Mouse (Mus musculus) 3134 (cell line): ENCODE data around the gene Iqschfp.

Experiments used
- DNase-seq: peaks from one replicate; pipeline ENCODE4 v3.0.0-alpha.2; 2011; ENCODE audit warnings: low spot score; ENCODE audit not compliant: insufficient read length; ENCODE audit errors: extremely low read depth

Gene Iqschfp

DNA sequence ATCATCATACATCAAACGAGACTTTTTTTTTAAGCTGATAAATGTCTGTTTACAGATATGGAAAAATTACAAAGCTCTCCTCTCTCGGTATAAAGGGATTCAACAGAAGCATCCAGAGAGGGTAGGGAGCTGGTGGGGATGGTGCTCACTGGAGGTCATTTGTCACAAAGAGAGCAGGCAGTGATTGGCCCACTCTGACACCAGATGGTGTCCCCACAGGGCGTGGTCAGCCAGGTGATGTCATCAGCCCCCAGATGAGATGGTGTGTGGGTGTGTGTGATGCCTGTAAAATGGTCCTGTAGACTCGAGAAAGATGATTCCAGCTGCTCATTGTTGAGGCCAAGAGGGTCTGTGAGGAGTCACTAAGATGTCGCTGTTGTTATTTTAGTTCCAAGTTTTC is 727.1 kb downstream of the Iqschfp start:
- DNase-seq = no peak

DNA sequence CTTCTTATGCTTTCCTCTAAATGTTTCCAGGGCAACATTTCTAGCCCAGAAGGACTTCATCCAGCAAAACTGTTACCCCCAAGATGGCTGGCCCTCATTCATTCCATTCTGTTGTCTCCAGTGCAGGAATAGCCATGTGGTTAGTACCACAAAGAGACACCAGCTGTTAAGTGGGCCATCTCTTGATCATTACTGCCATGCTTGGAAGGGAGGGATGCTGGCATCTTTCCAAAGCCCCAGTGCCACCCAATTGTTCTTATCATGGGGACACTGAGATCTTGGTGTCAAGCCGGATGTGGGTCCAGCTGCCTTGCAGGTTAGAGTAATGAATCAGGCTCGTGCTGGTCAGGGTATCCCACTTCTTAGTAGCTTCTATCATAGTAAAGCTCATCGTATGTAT is 729.9 kb downstream of the Iqschfp start:
- no peak for DNase-seq

- no peak for DNase-seq
These were observed 731.0 kb downstream of the Iqschfp start for GRCm38 (mm10) chr3:68623036-68623435.

DNA sequence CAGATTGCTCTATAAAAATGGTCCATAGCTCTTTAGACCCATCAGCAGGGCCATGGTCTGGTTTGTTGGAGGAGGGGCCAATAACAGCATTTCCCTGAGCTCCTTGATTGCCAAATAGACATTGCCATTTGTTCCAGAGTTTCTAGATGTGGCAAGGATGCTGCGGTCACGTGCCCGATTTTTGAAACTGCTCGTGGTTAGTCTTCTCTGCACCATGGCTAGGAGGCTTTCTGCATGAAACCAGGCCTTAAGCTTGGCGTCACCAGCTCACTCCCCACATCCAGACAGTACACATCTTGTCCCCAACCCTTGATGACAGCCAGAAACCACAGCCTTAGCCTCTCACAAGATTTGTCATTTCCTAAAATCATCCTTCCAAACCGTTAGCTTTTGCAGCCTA is 732.4 kb downstream of the Iqschfp start:
- DNase-seq = no peak

GRCm38 (mm10) chr3:68630261-68630660 is 738.2 kb downstream of the Iqschfp start:
- DNase-seq = no peak

- DNase-seq = no peak
These were observed 738.8 kb downstream of the Iqschfp start for GRCm38 (mm10) chr3:68630821-68631220.

- no peak for DNase-seq
These were observed 740.7 kb downstream of the Iqschfp start for GRCm38 (mm10) chr3:68632714-68633113.

DNA sequence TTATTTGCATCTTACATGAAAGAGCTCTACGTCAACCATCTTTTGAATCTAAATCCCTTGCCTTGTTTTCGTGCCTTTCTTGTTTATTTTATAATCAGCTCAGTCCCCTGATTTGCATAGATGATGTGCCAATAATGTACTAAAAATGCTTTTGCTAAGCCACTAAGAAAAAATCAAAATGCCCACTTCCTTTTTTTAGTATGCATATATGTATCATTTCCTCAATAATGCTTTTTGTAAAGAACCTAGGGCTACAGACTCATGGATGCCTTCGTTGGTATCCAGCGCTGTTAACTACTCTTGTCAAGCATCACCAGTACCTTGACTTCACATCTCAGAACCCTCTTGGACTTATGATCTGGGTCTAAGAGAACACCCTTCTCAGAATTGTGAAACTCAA is 741.5 kb downstream of the Iqschfp start:
- no peak for DNase-seq

DNA sequence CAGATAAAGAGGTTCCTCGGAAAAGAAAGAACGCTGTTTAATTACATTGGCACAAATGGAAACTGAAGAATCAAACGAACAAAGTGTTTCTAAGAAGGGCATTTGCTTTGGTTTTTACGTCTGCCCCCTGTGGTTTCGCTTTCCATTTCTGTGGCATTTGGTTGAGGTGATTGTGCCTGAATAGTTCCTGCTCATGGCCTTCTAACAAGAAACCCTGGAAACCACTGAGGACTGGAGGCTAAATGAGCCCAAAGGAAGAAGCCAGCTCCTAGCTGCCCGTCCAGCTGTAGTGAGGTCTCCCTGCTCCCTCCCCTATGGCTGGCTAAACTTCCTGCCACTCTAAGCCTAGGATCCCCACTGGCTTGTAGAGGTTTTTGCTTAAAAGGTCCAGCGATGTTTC is 745.9 kb downstream of the Iqschfp start:
- DNase-seq = no peak

GRCm38 (mm10) chr3:68638703-68639102 is 746.7 kb downstream of the Iqschfp start:
- no peak for DNase-seq

DNA sequence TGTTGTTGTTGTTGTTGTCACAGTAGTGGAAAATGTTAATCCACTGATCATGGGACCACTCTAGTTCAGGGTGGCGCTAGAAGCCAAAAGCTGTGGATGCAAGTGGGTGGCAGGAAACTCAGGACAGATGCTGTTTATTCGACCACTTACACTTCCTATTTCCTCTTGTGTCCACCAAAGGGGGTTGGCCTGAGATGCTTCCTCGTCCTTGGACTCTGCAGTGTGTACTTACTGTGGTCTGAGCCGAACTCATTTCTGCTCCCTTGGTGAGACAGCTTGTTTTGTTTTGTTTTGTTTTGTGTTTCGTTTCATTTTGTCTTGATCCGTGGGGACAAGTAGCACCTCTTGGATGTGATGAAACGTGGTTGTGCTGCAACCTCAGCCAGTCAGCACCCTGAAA is 750.9 kb downstream of the Iqschfp start:
- no peak for DNase-seq

- no peak for DNase-seq
These were observed 754.5 kb downstream of the Iqschfp start for GRCm38 (mm10) chr3:68646387-68647130.

DNA sequence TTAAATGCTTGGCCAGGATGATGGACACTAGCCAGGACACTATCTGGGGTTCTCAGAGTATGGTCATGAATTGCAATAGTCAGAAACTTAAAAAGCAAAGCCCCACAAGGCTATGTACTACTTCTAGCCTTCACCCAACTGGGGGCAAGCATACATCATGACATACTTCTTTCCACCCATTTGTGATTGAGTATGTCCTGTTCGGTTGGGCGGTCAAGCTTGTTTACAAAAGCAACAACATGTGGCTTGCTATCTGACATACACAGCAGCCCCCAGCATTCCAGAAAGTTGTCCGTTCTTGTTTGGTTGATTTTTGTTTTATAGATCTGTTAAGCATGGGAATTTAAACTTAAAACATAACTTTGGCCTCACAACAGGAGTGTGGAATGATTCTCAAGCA is 755.2 kb downstream of the Iqschfp start:
- no peak for DNase-seq

GRCm38 (mm10) chr3:68650251-68650650 is 758.2 kb downstream of the Iqschfp start:
- DNase-seq = no peak

DNA sequence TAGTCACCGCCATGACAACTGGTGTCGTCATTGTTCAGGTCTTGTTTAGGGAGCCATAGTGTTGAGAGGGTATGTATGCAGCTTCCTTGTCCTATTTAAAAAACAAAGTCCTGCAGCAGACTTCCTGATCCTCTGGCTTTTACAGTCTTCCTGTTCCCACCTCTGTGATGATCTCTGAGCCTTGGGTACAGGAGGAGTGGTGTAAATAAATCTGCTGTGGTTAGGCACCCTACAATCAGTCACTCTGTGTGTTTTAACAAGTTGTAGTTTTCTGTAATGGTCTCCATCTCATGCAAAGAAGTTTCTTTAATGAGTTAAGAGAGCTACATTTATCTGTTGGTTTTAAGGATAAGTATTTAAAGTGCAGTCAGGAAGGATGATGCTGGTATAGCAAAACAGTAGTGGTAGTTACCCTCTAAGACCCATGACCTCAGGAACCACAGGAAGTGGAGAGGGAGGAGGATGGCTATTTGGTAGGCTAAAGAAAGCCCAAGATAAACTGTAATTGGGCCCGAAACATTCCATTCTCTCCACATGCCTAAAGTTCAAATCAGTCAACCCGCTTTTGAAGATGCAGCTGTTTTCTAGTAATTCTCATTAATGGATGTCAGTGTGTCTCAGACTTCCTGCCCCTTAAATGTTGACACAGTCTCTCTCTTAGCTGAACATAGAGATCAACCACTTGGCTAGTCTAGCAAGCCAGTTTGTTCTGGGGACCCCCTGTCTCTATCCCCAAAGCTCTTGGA is 764.7 kb downstream of the Iqschfp start:
- no peak for DNase-seq

GRCm38 (mm10) chr3:68657589-68658245 is 765.7 kb downstream of the Iqschfp start:
- no peak for DNase-seq

GRCm38 (mm10) chr3:68659996-68660395 is 768.0 kb downstream of the Iqschfp start:
- DNase-seq = no peak

DNA sequence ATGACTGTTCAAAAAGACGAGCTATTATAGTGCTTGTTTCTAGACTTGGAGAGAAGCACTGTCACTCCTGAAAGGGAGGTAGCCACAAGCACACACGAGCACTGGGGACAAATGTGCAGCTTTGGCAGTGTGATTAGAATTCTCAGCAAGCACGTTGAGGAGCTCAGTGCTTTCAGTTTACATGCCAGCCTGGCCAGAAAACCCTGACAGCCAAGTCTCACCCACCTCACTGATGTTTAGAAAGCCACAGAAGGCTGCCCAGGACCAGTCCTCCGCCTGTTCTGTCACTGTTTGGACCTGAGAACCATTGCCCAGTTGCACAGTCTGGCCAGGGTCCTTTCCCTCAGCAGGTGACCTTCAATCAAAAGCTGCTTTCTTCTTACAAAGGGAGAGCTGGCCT is 768.5 kb downstream of the Iqschfp start:
- no peak for DNase-seq

DNA sequence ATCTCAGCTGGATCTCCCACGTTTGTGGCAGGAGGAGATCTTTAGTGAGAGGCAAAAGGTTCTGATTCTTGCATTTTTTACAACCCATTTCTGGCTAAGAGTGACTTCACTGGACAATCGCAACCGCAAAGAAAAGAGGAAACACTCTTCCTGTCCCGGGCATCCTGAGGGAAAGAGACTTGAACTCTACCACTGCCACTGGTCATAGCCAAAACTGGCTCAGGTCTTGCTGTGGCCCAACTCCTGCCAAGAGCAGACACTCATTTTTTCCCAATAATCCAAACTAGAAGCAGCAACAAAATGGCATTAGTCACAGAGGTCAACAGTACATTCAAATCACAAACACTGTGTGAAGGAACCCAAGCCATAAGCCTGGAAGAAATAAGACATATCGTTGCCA is 770.4 kb downstream of the Iqschfp start:
- no peak for DNase-seq

GRCm38 (mm10) chr3:68664337-68664736 is 772.3 kb downstream of the Iqschfp start:
- DNase-seq = no peak

GRCm38 (mm10) chr3:68666377-68666776 is 774.3 kb downstream of the Iqschfp start:
- no peak for DNase-seq

- DNase-seq = no peak
These were observed 775.8 kb downstream of the Iqschfp start for GRCm38 (mm10) chr3:68667852-68668251.
